ENCODE assay signal across 12 mouse cellular contexts in the genomic region with DNA sequence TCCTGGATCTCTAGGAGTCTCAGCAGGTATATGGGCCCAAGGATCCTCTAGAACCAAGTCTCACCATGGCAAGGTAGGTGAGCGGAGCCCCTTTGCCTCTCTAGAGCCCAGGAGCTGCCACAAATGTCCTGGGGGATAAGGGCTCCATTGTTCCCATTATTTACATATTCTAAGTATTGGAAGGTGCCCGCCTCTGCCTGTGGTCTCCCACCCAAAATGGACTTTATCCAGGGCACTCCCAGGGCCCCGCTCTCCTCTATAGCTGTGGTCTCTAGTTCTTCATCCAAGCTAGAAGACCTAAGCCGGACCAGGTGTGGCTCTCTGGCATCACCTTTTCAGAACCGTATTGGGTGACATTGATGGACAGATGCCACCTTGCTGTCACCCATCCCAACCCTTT. TPM values are rescaled to one million over a fixed set of nuclear protein-coding genes. Genes with fewer than 3 reads are reported as not detected.
A peak's percentile ranks its signal among the peaks of the same experiment; 100 is the strongest.
DNase-seq lines count a peak whose midpoint lies in the region; ATAC-seq and TF ChIP-seq lines count a peak whose summit lies in the region.
"Had no signal": no experiment of that assay in that cellular context is flagged by ENCODE, and none has a peak within 500 bp of the region (broad histone marks: within the 10 kb centered on the region; RNA-seq: fewer than 3 reads in every experiment).

A gene (minus strand): TSS at position 101 of the 400 bp plus-strand sequence.

- H3K27ac ChIP-seq in brown adipose tissue, adult 24 weeks (replicated peaks; ENCODE audit: low read depth, low read length): peak within 1 kb of the TSS; percentile 44; the same call in 1 of the 2 replicates
- 0 out of 2 replicates have a peak within 1 kb of the TSS, but pooled peaks have one; percentile 44 for H3K27ac ChIP-seq in embryonic facial prominence, embryonic 13.5 days
- H3K27ac ChIP-seq in hindbrain, embryonic 13.5 days: peak within 1 kb of the TSS; percentile 98
- peak within 1 kb of the TSS; percentile 98 for H3K27ac ChIP-seq in midbrain, embryonic 15.5 days
- no peak within 1 kb of the TSS for H3K27ac ChIP-seq in lung, postnatal 0 days (ENCODE audit: low read length)
- no peak within 1 kb of the TSS for H3K27ac ChIP-seq in left cerebral cortex, adult 2 months

- TF ChIP-seq EP300 in lung, postnatal 0 days (IDR thresholded peaks at IDR 0.05): no peak

- WGBS in embryonic facial prominence, embryonic 13.5 days: 84% methylated on average over 5 of the region's 5 CpGs
- WGBS in hindbrain, embryonic 13.5 days: 93% methylated on average over 5 of the region's 5 CpGs
- WGBS in midbrain, embryonic 15.5 days: 91% methylated on average over 5 of the region's 5 CpGs
- 83% methylated on average over 5 of the region's 5 CpGs for WGBS in lung, postnatal 0 days

- TF ChIP-seq CTCF in lung, postnatal 0 days (IDR thresholded peaks at IDR 0.05): no peak
- TF ChIP-seq CTCF in left cerebral cortex, adult 2 months (IDR thresholded peaks at IDR 0.05): no peak

- no peak within 1 kb of the TSS for H3K9ac ChIP-seq in embryonic facial prominence, embryonic 13.5 days
- no peak within 1 kb of the TSS for H3K9ac ChIP-seq in hindbrain, embryonic 13.5 days
- no peak within 1 kb of the TSS for H3K9ac ChIP-seq in midbrain, embryonic 15.5 days
- no peak within 1 kb of the TSS for H3K9ac ChIP-seq in lung, postnatal 0 days (replicated peaks; ENCODE audit: low read depth)

- no peaks in the 10 kb centered on the region for H3K9me3 ChIP-seq in embryonic facial prominence, embryonic 13.5 days
- no peaks in the 10 kb centered on the region for H3K9me3 ChIP-seq in hindbrain, embryonic 13.5 days
- no peaks in the 10 kb centered on the region for H3K9me3 ChIP-seq in midbrain, embryonic 15.5 days
- H3K9me3 ChIP-seq in lung, postnatal 0 days (ENCODE audit: low read length): no peaks in the 10 kb centered on the region

- no peak for DNase-seq in lung, postnatal 0 days (ENCODE audit: low spot score)
- no peak for DNase-seq in left cerebral cortex, adult 2 months (ENCODE audit: extremely low spot score in 1 of 2, low spot score in 2 of 2)
- no peak for DNase-seq in kidney, postnatal 25 days
- DNase-seq: embryo, embryonic 11 days; kidney, postnatal 14 days; lung, adult 2 months had no signal

- intact Hi-C loops in left cerebral cortex, adult 2 months (cut with DNase I): no loop called here

- H3K4me3 ChIP-seq in brown adipose tissue, adult 24 weeks (ENCODE audit: insufficient read depth, low read depth, low read length): no peak within 1 kb of the TSS
- H3K4me3 ChIP-seq in embryonic facial prominence, embryonic 13.5 days: no peak within 1 kb of the TSS
- H3K4me3 ChIP-seq in hindbrain, embryonic 13.5 days: no peak within 1 kb of the TSS
- no peak within 1 kb of the TSS for H3K4me3 ChIP-seq in midbrain, embryonic 15.5 days
- no peak within 1 kb of the TSS for H3K4me3 ChIP-seq in lung, postnatal 0 days (ENCODE audit: low read depth, low read length)
- H3K4me3 ChIP-seq in left cerebral cortex, adult 2 months: no peak within 1 kb of the TSS

- no peaks in the 10 kb centered on the region for H3K27me3 ChIP-seq in embryonic facial prominence, embryonic 13.5 days
- no peaks in the 10 kb centered on the region for H3K27me3 ChIP-seq in hindbrain, embryonic 13.5 days
- H3K27me3 ChIP-seq in midbrain, embryonic 15.5 days (replicated peaks): no peaks in the 10 kb centered on the region
- no peaks in the 10 kb centered on the region for H3K27me3 ChIP-seq in lung, postnatal 0 days (replicated peaks; ENCODE audit: insufficient read depth, low read length)

- peaks cover 7% of the 10 kb centered on the region for H3K4me1 ChIP-seq in brown adipose tissue, adult 24 weeks (ENCODE audit: control insufficient read depth, insufficient read depth, insufficient read length, low read length)
- H3K4me1 ChIP-seq in embryonic facial prominence, embryonic 13.5 days: peaks cover 16% of the 10 kb centered on the region
- peaks cover 33% of the 10 kb centered on the region for H3K4me1 ChIP-seq in hindbrain, embryonic 13.5 days (replicated peaks)
- peaks cover 33% of the 10 kb centered on the region for H3K4me1 ChIP-seq in midbrain, embryonic 15.5 days
- H3K4me1 ChIP-seq in lung, postnatal 0 days (ENCODE audit: insufficient read depth, low read depth, low read length): no peaks in the 10 kb centered on the region

- H3K36me3 ChIP-seq in embryonic facial prominence, embryonic 13.5 days: no peaks in the 10 kb centered on the region
- H3K36me3 ChIP-seq in hindbrain, embryonic 13.5 days: no peaks in the 10 kb centered on the region
- H3K36me3 ChIP-seq in midbrain, embryonic 15.5 days (replicated peaks): no peaks in the 10 kb centered on the region
- H3K36me3 ChIP-seq in lung, postnatal 0 days (ENCODE audit: insufficient read depth, low read length): no peaks in the 10 kb centered on the region

- H3K4me2 ChIP-seq in embryonic facial prominence, embryonic 13.5 days: no peak within 1 kb of the TSS
- no peak within 1 kb of the TSS for H3K4me2 ChIP-seq in hindbrain, embryonic 13.5 days
- H3K4me2 ChIP-seq in midbrain, embryonic 15.5 days: no peak within 1 kb of the TSS
- H3K4me2 ChIP-seq in lung, postnatal 0 days (replicated peaks; ENCODE audit: low read depth, low read length): no peak within 1 kb of the TSS

- ATAC-seq in embryonic facial prominence, embryonic 13.5 days (ENCODE audit: insufficient number of reproducible peaks, insufficient read depth, low FRiP score, low TSS enrichment, low read depth): no peak
- no peak for ATAC-seq in hindbrain, embryonic 13.5 days (ENCODE audit: low FRiP score)
- no peak for ATAC-seq in midbrain, embryonic 15.5 days (replicated peaks)
- ATAC-seq in lung, postnatal 0 days: no peak

RNA-seq across cellular contexts. Expression of the gene that starts here (rescaled TPM):
- not detected in 2 replicates for polyA plus RNA-seq in brown adipose tissue, adult 24 weeks (2012; ENCODE audit: insufficient read depth, insufficient read length, missing spikeins)
- polyA plus RNA-seq in embryonic facial prominence, embryonic 13.5 days (2015; fragmentation: Nextera tagmentation; extraction: Ambion mirVana): 0.31 TPM in 1 of 2 replicates, not detected in the other
- polyA plus RNA-seq in hindbrain, embryonic 13.5 days (2015; fragmentation: Nextera tagmentation; extraction: Ambion mirVana): 0.41 and 1.0 TPM in 2 replicates
- polyA plus RNA-seq in midbrain, embryonic 15.5 days (2015; fragmentation: Nextera tagmentation; extraction: Ambion mirVana): 0.65 and 0.91 TPM in 2 replicates
- not detected in 2 replicates for polyA plus RNA-seq in lung, postnatal 0 days (2015; fragmentation: Nextera tagmentation; extraction: Ambion mirVana)
- total RNA-seq in left cerebral cortex, adult 2 months (2021): under 1 TPM; 0.28 to 0.48 TPM
- total RNA-seq: ES-E14; hematopoietic stem cell, adult 5-6 weeks had no signal

Comparison
In these comparisons a context has a peak if more than half of its experiments do, and no peak if none do; other contexts are left out.
1. H3K27ac ChIP-seq: peak in brown adipose tissue, adult 24 weeks (single experiment), embryonic facial prominence, embryonic 13.5 days (single experiment), hindbrain, embryonic 13.5 days (single experiment) and midbrain, embryonic 15.5 days (single experiment); none in lung, postnatal 0 days (single experiment) and left cerebral cortex, adult 2 months (single experiment).